Comparison of ENCODE assay signal across 25 mouse cellular contexts in genomic region chr5:103748343-103748742, GRCm38 (mm10).
"Had no signal": no experiment of that assay in that cellular context is flagged by ENCODE, and none has a peak within 500 bp of the region (broad histone marks: within the 10 kb centered on the region; RNA-seq: fewer than 3 reads in every experiment).

No protein-coding gene starts in this region.

- H3K4me2 ChIP-seq: heart, embryonic 11.5 days; heart, embryonic 13.5 days; heart, embryonic 15.5 days; hindbrain, embryonic 13.5 days; hindbrain, embryonic 15.5 days; kidney, embryonic 15.5 days; limb, embryonic 12.5 days had no signal

- H3K36me3 ChIP-seq: heart, embryonic 13.5 days; heart, embryonic 15.5 days; hindbrain, embryonic 13.5 days; hindbrain, embryonic 15.5 days; kidney, embryonic 15.5 days; limb, embryonic 10.5 days; limb, embryonic 12.5 days had no signal

- DNase-seq: forebrain, postnatal 0 days; gastrocnemius, postnatal 14 days; gastrocnemius, postnatal 36 days; heart, adult 11 months; heart, adult 2 months; heart, postnatal 14 days; heart, postnatal 36 days; kidney, adult 11 months; kidney, adult 2 months; kidney, adult 9 months; kidney, postnatal 14 days; kidney, postnatal 4 days had no signal

- H3K27ac ChIP-seq: heart, adult 2 months; heart, embryonic 13.5 days; heart, embryonic 15.5 days; hindbrain, embryonic 13.5 days; hindbrain, embryonic 15.5 days; hindbrain, postnatal 0 days; kidney, embryonic 15.5 days; kidney, postnatal 0 days; layer of hippocampus, adult 2 months; left cerebral cortex, adult 2 months; limb, embryonic 10.5 days; limb, embryonic 12.5 days had no signal

- ATAC-seq: forebrain, postnatal 0 days; hindbrain, postnatal 0 days; intestine, embryonic 16.5 days had no signal

- H3K9me3 ChIP-seq: heart, embryonic 13.5 days; heart, embryonic 15.5 days; hindbrain, embryonic 13.5 days; hindbrain, embryonic 15.5 days; kidney, embryonic 15.5 days; limb, embryonic 10.5 days; limb, embryonic 12.5 days had no signal

- H3K9ac ChIP-seq: forebrain, postnatal 0 days; heart, embryonic 13.5 days; heart, embryonic 15.5 days; hindbrain, embryonic 13.5 days; hindbrain, embryonic 15.5 days; kidney, embryonic 15.5 days; limb, embryonic 12.5 days had no signal

- H3K4me3 ChIP-seq: heart, adult 2 months; heart, embryonic 13.5 days; heart, embryonic 15.5 days; hindbrain, embryonic 13.5 days; hindbrain, embryonic 15.5 days; kidney, embryonic 15.5 days; layer of hippocampus, adult 2 months; left cerebral cortex, adult 2 months; limb, embryonic 10.5 days; limb, embryonic 12.5 days had no signal

- H3K27me3 ChIP-seq: heart, embryonic 15.5 days had no signal
